Mouse (Mus musculus) lung, adult 2 months (tissue): ENCODE results near the gene Exosc5. TPM values are rescaled to one million over a fixed set of nuclear protein-coding genes. Genes with fewer than 3 reads are reported as not detected.
A peak's percentile ranks its signal among the peaks of the same experiment; 100 is the strongest.

Experiments
- DNase-seq: peaks from one replicate; pipeline ENCODE4 v3.0.0; 2022
- H3K4me1 ChIP-seq: fragments of 200-500 bp; 2 replicates; pipeline ENCODE4 v1.6.1; 2011; ENCODE audit warnings: low read length; ENCODE audit not compliant: control insufficient read depth, insufficient read depth
- H3K4me3 ChIP-seq: fragments of 200-500 bp; replicated peaks from 2 replicates; pipeline ENCODE3; 2011; ENCODE audit warnings: low read depth, mild to moderate bottlenecking, control low read depth, low read length; ENCODE audit errors: extremely low read depth
- CTCF ChIP-seq: fragments of 200-500 bp; IDR thresholded peaks from 2 replicates; pipeline ENCODE4 v1.5.1; 2011; ENCODE audit warnings: mild to moderate bottlenecking, low read length, control low read depth; ENCODE audit not compliant: insufficient read depth
- POLR2A ChIP-seq: fragments of 200-500 bp; IDR thresholded peaks from 2 replicates; pipeline ENCODE4 v1.6.1; 2011; ENCODE audit warnings: low read depth, mild to moderate bottlenecking, control low read depth, low read length, borderline replicate concordance; ENCODE audit errors: extremely low read depth
- WGBS: fragments of 180-500 bp; shearing (Covaris S2); methylation state at CpG from one replicate; pipeline ENCODE4 v1.1.7; 2018; 5-methylcytosine and 5-hydroxymethylcytosine counted together
- polyA plus RNA-seq: library from polyadenylated mRNA; depleted of rRNA; stranded (reverse); fragments of >200 nt; gene quantifications from 2 replicates; pipeline ENCODE4 v1.2.3, GENCODE M21; 2012

Gene Exosc5
- polyA plus RNA-seq, 1 experiment: 53.1 TPM

DNA sequence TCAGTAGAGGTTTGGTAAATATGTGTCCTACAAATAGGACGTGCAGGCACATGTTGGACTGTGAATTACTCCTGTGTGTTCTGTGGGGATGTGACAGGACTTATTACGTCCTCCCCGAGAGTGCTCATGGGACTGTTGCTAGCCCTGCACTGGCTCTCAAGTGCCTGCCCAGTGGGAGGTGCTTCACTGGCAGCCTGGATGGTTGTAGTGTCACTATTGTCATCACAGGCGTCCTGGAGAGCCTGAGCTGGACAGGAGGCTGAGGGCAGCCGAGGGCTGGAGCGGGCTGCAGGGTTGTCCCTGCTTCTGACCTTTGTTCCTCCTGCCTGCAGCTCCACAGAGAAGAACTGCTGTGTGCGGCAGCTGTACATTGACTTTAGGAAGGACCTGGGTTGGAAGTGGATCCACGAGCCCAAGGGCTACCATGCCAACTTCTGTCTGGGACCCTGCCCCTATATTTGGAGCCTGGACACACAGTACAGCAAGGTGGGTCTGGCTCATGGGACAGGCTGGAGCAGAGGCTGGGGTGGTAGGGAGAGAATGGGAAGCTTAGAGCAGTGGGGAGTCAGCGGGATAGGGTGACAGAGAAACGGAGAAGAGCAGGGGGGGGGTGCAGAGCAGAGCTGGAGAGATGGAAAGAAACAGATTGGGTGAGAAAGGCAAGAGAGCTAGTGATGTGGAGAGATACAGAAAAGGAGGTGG, 45.0 kb downstream of the Exosc5 start:
- no peak for DNase-seq
- Histone ChIP-seq H3K4me1 (peaks cover 18% of the 10 kb centered on the region), H3K4me3 (no peak overlapping the region)
- TF ChIP-seq POLR2A (no peak), CTCF (no peak)
- 62% methylated on average over 10 of the region's 10 CpGs for WGBS

DNA sequence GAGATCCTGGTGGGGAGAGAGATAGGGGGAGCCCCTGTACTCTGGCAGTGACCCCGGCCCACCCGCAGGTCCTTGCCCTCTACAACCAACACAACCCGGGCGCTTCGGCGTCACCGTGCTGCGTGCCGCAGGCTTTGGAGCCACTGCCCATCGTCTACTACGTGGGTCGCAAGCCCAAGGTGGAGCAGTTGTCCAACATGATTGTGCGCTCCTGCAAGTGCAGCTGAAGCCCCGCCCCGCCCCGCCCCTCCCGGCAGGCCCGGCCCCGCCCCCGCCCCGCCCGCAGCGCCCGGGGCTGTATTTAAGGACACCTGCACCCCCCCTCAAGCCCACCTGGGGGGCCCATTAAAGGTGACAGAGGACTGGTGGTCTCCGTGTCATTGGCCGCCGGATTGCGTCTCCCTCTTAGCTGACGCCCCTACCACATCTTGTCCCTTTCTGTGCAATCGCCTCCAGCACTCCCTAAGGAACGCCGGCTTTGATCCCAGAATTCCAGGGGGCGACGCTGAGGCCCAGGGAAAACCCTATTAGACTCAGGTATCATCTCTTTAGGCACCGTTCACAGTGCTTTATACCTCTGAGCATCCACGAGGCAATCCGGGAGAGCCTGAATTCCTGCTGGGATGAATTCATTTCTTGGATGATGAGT, 45.9 kb downstream of the Exosc5 start:
- WGBS: 57% methylated on average over 37 of the region's 37 CpGs
- DNase-seq: no peak
- TF ChIP-seq CTCF: no peak
- no peak for TF ChIP-seq POLR2A
- peaks cover 19% of the 10 kb centered on the region for H3K4me1 ChIP-seq
- H3K4me3 ChIP-seq: no peak overlapping the region

DNA sequence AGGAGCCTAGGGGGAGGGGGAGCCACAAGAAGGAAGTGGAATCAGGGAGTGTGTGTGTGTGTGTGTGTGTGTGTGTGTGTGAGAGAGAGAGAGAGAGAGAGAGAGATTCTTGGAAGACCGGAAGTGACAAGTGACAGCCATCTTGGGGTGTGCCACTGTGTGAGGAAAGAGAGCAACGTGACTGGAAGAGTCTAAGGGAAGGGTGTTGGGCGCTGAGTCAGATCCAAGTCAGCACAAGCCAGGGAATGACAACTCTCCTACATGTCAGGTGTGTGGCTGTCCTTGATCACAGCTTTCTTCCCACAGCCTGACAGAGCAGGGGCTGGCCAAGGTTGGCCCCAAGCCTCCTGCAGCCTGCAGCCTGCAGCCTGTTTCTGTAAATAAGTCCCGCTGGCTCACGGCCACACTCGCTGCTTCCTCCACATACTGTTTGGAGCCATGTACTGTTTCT, 46.9 kb downstream of the Exosc5 start:
- Histone ChIP-seq H3K4me3 (no peak overlapping the region), H3K4me1 (peaks cover 29% of the 10 kb centered on the region)
- WGBS: 30% methylated on average over 6 of the region's 6 CpGs
- no peak for DNase-seq
- TF ChIP-seq POLR2A (no peak), CTCF (no peak)

- no peak for DNase-seq
- no peak overlapping the region for H3K4me3 ChIP-seq
- peaks cover 29% of the 10 kb centered on the region for H3K4me1 ChIP-seq
- TF ChIP-seq CTCF: no peak
- TF ChIP-seq POLR2A: no peak
- 38% methylated on average over 7 of the region's 7 CpGs for WGBS
Observed at GRCm38 (mm10) chr7:25706578-25707170, 47.7 kb downstream of the Exosc5 start.

GRCm38 (mm10) chr7:25707581-25708292, 48.8 kb downstream of the Exosc5 start:
- no peak for TF ChIP-seq CTCF
- no peak; the same call in 1 of the 2 replicates for TF ChIP-seq POLR2A
- H3K4me1 ChIP-seq: peaks cover 29% of the 10 kb centered on the region
- peak; percentile 48 for DNase-seq
- peak overlapping the region; percentile 0 for H3K4me3 ChIP-seq
- WGBS: 24% methylated on average over 15 of the region's 15 CpGs

GRCm38 (mm10) chr7:25709961-25710360, 51.0 kb downstream of the Exosc5 start:
- no peak overlapping the region for H3K4me3 ChIP-seq
- no peak for DNase-seq
- TF ChIP-seq POLR2A (no peak), CTCF (no peak)
- H3K4me1 ChIP-seq: peaks cover 29% of the 10 kb centered on the region
- 15% methylated on average over 12 of the region's 12 CpGs for WGBS

DNA sequence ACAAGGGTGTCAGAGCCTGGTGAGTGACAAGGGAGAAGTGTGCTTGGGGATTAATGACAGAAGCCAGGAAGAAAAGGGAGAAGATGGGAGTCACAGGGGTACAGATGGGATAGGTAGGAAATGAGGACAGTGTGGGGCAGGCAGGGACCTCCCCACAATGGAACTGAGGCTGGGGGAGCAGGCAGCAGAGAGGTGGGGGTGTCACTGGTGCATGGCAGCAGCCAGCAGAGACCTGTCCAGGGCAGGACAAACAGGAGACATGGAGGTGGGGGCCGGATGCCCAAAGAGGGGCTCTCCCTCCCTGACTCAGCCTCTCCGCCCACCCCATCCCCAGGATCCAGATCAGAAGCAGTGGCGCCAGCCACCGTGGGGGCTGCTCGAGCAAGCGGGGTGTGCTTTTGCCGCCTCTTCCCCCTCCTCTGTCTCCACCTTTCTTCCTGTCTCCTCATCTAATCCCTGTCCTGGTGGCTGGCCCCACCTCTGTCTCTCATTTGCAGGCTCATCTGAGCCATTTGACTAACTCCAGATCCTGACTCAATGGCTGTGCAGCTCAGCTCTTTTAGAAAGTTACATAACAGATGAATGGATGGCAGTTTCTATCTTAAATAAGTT, 51.7 kb downstream of the Exosc5 start:
- no peak for DNase-seq
- Histone ChIP-seq H3K4me3 (no peak overlapping the region), H3K4me1 (peaks cover 29% of the 10 kb centered on the region)
- TF ChIP-seq CTCF (no peak), POLR2A (peak; percentile 12; the same call in 1 of the 2 replicates)
- 8% methylated on average over 7 of the region's 7 CpGs for WGBS

- H3K4me1 ChIP-seq: peaks cover 25% of the 10 kb centered on the region
- WGBS: 65% methylated on average over 5 of the region's 5 CpGs
- no peak overlapping the region for H3K4me3 ChIP-seq
- DNase-seq: no peak
- TF ChIP-seq POLR2A: no peak
- TF ChIP-seq CTCF: no peak
Observed at GRCm38 (mm10) chr7:25711165-25711564, 52.2 kb downstream of the Exosc5 start.

DNA sequence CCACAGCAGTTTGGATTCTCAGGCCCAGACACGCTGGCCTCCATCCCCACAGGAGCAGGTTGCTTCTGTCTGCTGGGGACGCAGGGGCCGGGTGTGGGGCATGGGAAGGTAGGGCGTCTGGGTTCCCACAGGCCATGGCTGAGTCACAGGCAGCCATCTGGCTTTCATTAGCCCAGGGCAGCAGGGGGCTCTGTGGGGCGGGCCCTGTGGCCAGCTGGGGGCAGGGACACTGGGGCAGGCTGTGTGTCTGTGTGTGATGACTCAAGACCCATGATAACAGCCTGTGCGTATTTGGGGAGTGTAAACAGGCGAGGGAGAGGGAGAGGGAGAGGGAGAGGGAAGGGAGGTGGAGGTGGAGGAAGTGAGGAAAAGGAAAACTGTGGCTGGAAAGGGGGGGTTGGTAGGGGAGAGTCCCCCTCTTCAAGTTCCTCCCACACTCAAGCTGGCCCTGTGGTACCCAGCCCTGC, 52.8 kb downstream of the Exosc5 start:
- no peak for TF ChIP-seq POLR2A
- no peak for TF ChIP-seq CTCF
- WGBS: 43% methylated on average over 7 of the region's 7 CpGs
- Histone ChIP-seq H3K4me1 (peaks cover 22% of the 10 kb centered on the region), H3K4me3 (no peak overlapping the region)
- no peak for DNase-seq
